In the genomic region with DNA sequence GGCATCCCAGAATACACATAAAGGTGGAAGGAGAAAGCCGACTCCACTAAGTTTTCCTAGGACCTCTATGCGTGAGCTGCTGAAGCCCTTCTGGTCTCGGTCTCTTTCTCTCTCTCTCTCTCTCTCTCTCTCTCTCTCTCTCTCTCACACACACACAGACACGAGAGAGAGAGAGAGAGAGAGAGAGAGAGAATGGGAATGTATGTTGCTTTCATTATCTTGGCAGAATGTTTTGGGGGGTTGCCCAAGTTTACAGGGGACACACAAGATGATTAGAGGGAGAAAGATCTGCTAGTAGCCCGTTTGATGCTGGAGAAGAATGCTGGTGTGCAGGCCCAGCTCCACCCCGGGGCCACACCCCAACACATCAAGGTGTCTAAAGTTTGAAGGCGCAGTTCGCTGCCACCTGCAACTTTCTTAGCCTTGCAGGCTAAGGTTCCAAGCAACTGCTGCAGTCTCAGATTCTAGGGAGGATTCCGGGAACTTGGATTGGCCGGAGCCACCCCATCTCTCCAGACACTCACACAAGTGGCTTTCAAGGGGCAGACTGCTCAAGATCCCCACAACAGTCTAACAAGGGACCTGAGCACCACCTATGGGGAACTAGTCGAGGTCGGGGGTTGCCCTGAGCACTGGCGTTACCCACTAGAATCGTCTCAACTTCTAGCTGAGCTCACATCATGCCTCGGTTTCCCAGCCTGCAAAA, we compare ENCODE assay signal across 1 mouse cellular context.
TF ChIP-seq lines count a peak whose summit lies in the region.

No protein-coding gene starts in this region.

TF ChIP-seq in CH12.LX, 34 proteins besides CTCF, POLR2A, EP300 and RAD21:
- TF ChIP-seq ZC3H11A (IDR thresholded peaks at IDR 0.05; ENCODE audit: low read depth, low read length) = no peak
- TF ChIP-seq CHD1 (IDR thresholded peaks at IDR 0.05; ENCODE audit: low read depth, low read length) = peak; percentile 64; the same call in 1 of the 2 replicates
